Mouse (Mus musculus) brain, embryonic 18.5 days (tissue): ENCODE data around the gene Kif1c.

Source experiments
- DNase-seq: peaks from one replicate; pipeline ENCODE4 v3.0.0-alpha.2; 2012; ENCODE audit warnings: low read depth, low spot score

Gene Kif1c

GRCm38 (mm10) chr11:70667271-70668150 is 32.8 kb upstream of the Kif1c start:
- DNase-seq: no peak

- DNase-seq: no peak
These were observed 32.0 kb upstream of the Kif1c start for GRCm38 (mm10) chr11:70668335-70668770.

- peak; percentile 100 for DNase-seq
These were observed 31.4 kb upstream of the Kif1c start, which contains the start of gene Spag7 for GRCm38 (mm10) chr11:70668771-70669505. Gene Spag7 (minus strand): TSS chr11:70669416.

GRCm38 (mm10) chr11:70669582-70670345 is 30.6 kb upstream of the Kif1c start:
- DNase-seq: no peak

DNA sequence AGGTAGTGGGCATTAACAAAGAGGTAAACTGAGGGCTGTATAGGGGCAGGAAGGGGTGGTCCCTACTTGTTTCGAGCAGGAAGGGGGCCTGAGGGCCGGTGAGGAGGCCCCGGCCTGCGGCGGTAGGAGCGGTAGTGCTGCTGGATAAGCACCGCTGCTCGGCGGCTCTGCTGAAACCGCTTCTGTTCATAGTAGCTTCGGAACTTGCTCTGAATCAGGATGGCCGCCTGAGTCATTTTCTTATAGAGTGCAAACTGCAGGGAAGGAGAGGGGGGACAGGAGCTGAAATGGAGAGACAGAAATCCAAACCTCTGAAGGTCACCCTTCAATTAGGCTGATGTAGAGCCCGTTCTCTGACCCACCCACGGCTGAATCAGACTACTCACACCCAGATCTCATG is 29.9 kb upstream of the Kif1c start:
- DNase-seq: no peak

DNA sequence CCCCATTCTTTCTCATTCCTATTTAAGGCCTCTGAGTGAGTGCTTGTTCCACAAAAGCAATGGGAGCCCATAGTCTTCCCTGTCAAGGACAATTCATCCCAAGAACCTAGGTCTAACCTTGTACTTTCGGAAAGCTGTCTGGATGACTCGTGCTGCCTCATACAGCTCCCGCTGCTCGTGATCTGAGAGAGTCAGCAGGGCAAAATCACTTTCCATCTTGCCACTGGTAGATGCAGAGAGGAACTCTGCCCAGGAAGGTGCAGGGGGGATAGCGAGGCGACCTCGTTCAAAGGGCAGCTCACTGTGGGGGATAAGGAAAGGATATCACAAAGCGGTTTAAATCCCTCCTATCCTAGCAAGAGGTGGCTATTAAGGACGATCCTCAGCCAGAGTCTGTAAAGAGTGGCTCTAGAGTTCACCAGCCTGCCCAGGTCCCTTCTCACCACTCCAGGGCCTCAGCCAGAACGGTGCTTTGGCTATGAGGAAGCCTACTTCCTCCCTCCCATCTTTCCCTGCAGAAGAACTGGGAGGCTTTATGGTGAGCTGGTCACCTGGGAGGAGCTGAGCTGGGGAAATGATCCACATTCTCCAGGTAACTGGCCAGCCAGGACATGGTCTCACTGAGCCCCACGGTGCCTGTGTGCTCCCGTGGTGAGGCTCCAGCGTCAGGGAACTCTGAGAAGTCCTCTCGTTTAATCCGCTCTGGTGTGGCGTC is 28.9 kb upstream of the Kif1c start:
- DNase-seq: no peak

DNA sequence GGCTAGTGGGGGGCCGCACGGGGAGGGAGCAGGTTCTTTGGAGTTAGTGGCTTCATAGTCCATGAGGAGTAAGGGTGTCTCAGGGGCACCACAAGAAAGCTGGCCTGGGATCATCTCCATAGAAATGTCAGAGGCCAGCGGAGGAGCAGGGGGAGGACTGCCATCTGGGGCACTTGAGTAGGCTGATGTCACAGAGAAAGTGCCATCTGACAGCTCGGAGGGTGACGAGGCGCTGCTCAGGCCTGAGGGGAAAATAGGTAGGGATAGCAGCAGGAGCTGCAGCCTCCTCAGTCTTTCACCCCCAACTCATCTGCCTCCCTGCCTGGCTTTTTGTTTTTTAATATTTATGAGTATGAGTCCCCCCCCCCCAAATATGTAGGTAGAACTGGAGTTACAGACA is 26.3 kb upstream of the Kif1c start:
- no peak for DNase-seq

- DNase-seq: no peak
These were observed 25.8 kb upstream of the Kif1c start for GRCm38 (mm10) chr11:70674501-70674900.

GRCm38 (mm10) chr11:70678092-70678491 is 22.3 kb upstream of the Kif1c start:
- no peak for DNase-seq

DNA sequence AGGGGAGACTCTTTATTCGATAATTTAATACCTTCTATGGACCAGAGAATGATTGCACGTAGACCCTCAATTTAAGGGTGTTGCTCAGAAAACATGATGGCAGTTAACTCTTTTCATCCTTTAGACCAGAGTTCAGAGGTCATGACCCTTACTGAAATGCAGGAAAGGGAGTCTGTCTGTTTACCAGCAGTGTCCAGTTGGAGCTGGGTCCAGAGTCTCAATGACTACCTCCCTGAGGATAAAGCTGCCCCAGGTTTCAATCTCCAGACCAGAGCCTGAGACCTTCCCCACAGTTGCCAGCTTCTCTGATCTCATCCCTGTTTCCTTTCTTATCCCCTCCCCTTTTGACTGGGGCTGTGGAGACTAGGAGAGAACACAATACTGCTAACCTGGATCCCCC is 21.8 kb upstream of the Kif1c start:
- DNase-seq: no peak

DNA sequence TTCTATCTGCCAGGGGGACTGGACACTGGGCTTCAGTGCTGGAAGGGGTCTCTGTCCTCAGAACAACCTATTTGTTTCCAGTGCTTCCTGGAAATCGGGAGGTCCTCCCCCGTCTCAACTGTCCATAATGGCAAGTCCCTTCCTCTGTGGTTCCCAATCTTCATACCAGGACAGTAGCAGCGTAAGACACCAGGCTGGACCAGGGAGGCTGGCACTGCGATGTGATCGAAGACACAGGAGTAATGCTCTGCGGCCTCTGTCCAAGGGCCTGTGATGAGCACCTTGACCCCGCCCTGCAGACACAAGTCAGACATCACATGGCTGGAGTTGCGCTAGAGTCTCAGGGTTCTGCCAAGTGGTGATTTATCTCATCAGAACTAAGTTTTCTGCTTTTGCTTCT is 21.0 kb upstream of the Kif1c start:
- DNase-seq: no peak

DNA sequence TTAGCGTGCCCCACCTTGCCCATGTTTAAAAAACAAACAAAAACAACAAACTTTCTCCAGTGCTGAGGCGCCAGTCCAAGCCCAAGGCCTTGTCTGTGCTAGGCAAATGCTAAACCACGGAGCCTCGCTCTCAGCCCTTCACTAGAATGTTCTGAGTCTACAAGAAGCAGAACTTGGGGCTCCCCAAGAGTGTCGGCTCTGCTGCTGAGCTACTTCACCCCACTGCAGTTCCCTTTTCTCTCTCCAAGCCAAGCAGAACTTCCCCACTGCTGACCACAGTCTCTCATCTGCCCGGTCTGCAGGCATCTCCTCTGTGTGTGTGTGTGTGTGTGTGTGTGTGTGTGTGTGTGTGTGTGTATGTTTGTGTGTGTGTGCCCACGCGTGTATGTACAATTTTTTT is 20.5 kb upstream of the Kif1c start:
- DNase-seq: no peak

DNA sequence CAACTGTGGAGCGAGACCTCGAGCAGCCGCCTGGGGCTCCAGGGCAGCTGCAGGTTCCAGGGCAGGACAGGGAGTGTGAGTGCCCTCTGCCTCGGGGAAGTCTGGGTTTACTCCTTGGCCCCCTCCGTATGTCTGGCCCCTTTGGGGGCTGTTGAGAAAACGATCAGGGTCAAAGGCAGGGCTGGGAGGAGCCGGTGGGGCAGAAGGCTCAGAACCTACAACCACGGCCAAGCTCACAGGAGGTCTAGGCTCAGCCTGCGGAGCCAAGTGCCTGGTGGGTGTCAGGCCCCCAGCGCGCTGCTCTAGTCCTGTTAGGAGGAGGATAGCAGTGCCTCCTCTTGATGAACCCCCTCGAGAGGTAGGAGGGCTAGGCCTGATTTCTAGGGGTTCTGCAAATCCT is 19.2 kb upstream of the Kif1c start:
- no peak for DNase-seq

DNA sequence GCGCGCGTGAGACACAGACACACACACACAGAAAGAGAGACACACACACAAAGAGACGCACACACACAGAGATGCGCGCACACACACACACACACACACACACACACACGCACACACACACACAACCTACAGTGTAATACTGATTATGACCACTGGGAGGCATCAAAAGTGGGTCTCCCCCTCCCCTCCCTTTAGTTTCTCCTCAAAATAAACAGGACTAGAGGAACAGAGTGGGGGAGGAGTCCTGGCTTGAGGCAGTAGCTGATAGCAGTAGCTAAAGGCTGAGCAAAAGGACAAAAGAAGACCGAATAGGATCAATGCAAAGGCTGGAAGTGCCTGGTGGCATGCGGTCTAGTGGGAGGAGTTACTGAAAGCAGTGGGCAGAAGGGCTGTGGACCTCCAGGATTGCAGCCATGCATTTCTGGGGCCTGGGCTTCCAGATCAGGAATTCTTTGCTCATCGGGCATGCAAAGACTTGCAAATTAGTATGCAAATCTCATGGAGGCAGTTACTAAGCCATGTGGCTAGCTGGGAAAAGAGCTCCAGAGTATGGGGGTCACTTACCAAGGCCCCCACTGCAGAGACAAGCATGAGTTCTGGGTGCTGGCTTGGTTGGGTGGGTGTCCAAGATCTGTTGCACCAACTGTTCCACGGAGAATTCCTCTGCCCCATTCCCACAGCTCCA is 18.3 kb upstream of the Kif1c start:
- no peak for DNase-seq

- DNase-seq: no peak
These were observed 16.7 kb upstream of the Kif1c start for GRCm38 (mm10) chr11:70683640-70684039.

DNA sequence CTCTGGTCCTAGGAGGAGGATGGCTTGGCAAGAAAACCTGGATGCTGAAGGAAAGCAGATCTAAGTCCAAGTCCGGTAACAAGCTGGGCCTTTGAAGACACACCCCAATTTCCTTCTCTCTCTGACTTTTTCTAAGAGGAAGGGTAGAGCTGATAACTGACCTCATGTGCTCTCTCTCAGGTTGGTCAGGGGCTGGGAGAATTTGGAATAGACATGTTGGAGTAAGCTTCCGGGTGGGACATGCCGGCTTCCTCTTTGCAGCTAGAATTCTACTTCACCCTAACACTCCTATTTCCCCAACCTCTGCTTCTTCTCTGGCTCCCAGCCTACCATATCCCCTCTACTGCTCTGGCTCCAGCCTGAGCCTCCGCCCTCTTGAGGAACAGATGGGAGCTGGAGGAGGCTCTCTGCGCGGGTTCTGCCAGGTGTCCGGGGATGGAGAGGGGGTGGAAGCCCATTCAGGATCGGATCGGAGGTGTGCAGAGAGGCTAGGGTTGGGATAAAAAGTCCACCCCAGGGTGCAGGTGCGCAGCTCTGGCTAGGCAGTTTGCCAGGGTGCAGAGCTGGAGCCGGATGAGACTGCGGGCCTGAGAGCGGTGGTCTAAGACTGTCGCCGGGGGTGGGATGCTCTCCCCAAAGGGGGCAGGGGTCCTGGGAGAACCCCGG is 13.3 kb upstream of the Kif1c start:
- no peak for DNase-seq

DNA sequence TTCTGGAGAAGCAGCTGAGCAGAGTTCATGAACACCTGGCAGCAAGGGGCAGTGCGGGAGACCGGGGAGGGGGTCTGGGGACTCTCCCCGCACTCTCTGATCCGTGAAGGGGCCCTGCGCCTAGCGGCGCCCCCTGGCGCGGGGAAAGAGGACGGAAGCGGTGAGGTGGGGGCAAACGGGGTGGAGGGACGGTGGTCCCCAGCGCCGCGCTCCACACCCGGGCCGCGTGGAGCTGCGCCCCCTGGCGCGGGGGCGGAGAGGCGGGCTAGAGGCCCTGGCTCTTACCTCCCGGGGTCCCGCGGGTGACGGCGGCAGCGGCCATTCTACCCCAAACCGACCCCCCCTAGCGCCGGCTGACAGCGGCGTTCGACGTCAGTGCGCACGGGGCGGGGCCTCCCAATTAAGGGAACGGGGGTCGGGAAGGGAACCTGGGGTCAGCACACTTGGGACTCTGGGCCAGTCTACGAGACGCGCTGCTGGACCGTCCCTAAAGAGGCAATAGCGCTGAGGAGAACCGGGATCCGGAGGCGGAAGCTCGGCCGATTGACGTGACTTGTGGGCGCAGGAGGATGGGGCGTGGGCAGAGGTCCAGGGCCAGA is 12.6 kb upstream of the Kif1c start, which contains the start of gene Camta2:
Camta2 (minus strand) TSS at position 505 of the 599 bp plus-strand sequence.
- DNase-seq: no peak

DNA sequence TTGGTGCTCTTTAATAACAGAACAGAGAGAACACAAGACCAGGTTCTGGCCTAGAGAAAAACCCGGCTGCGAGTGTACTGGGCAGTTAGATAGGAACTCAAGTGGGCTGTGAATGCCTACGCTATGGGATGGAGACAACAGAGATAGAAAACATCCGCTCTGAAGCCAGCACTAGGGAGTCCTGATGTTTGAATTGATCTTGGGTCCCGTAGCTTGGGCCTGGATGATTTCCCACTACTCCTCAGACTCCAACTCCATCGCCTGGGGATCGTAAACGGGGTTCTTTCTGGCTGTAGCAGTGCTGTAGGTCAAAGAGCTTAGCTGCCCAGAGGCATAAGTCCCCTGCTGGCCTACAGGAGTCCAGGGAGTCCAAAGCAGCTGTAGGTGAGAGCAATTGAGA is 12.0 kb upstream of the Kif1c start:
- no peak for DNase-seq

- DNase-seq: no peak
These were observed 10.8 kb upstream of the Kif1c start for GRCm38 (mm10) chr11:70689578-70689977.

- DNase-seq: no peak
These were observed 6.8 kb upstream of the Kif1c start for GRCm38 (mm10) chr11:70693504-70693903.
